Mouse (Mus musculus) neural tube, embryonic 14.5 days (tissue): ENCODE measurements at regions not wholly inside any gene's neighbourhood (a gene's known extent, or its start where the extent isn't known, plus 50 kb on each side); places are given as distances from the start of the nearest gene placed in this dataset.

Experiments
- ATAC-seq: fragments of 200-750 bp; cut with Nextera tagmentation; 2 replicates; pipeline ENCODE4 v1.8.0; 2017; ENCODE audit warnings: low read depth, mild to moderate bottlenecking, moderate TSS enrichment, moderate library complexity
- H3K27ac ChIP-seq: fragments of 300-500 bp; sonication (generic); 2 replicates; pipeline ENCODE4 v1.5.1; 2014; ENCODE audit warnings: low read depth, mild to moderate bottlenecking, control low read depth, low read length, moderate library complexity, mixed read lengths
- H3K27me3 ChIP-seq: fragments of 300-500 bp; sonication (generic); 2 replicates; pipeline ENCODE4 v1.6.1; 2014; ENCODE audit warnings: low read length; ENCODE audit not compliant: control insufficient read depth, insufficient read depth
- H3K36me3 ChIP-seq: fragments of 300-500 bp; sonication (generic); 2 replicates; pipeline ENCODE4 v1.6.1; 2014; ENCODE audit warnings: low read length, mixed read lengths; ENCODE audit not compliant: control insufficient read depth, insufficient read depth
- H3K4me1 ChIP-seq: fragments of 300-500 bp; sonication (generic); 2 replicates; pipeline ENCODE4 v1.6.1; 2014; ENCODE audit warnings: low read length; ENCODE audit not compliant: control insufficient read depth, insufficient read depth
- H3K4me2 ChIP-seq: fragments of 300-500 bp; sonication (generic); 2 replicates; pipeline ENCODE4 v1.6.1; 2014; ENCODE audit warnings: mild to moderate bottlenecking, low read depth, low read length, control low read depth
- H3K4me3 ChIP-seq: fragments of 300-500 bp; sonication (generic); 2 replicates; pipeline ENCODE4 v1.5.1; 2014; ENCODE audit warnings: low read depth, low read length, control low read depth, mixed read lengths
- H3K9ac ChIP-seq: fragments of 300-500 bp; sonication (generic); replicated peaks from 2 replicates; pipeline ENCODE4 v1.6.1; 2014; ENCODE audit warnings: low read depth, mild to moderate bottlenecking, control low read depth, low read length, mixed read lengths
- H3K9me3 ChIP-seq: fragments of 300-500 bp; sonication (generic); 2 replicates; pipeline ENCODE4 v1.6.1; 2016; ENCODE audit warnings: low read length; ENCODE audit not compliant: control insufficient read depth
- WGBS: fragments of 180-500 bp; shearing (Covaris S2); extraction: QIAGEN DNeasy Blood & Tissue Kit; methylation state at CpG from one replicate; pipeline ENCODE4 v1.1.7; 2014; 5-methylcytosine and 5-hydroxymethylcytosine counted together

- Histone ChIP-seq H3K4me1 (no peaks in the 10 kb centered on the region), H3K27ac (no peak overlapping the region), H3K9me3 (no peaks in the 10 kb centered on the region), H3K4me2 (no peak overlapping the region), H3K4me3 (no peak overlapping the region), H3K9ac (no peak overlapping the region), H3K36me3 (no peaks in the 10 kb centered on the region), H3K27me3 (no peaks in the 10 kb centered on the region)
- 76% methylated on average over 4 of the region's 4 CpGs for WGBS
- ATAC-seq = peak; percentile 80; the same call in 1 of the 2 replicates
Measured at GRCm38 (mm10) chr2:27603333-27603732, 72.9 kb upstream of the Rxra start.

DNA sequence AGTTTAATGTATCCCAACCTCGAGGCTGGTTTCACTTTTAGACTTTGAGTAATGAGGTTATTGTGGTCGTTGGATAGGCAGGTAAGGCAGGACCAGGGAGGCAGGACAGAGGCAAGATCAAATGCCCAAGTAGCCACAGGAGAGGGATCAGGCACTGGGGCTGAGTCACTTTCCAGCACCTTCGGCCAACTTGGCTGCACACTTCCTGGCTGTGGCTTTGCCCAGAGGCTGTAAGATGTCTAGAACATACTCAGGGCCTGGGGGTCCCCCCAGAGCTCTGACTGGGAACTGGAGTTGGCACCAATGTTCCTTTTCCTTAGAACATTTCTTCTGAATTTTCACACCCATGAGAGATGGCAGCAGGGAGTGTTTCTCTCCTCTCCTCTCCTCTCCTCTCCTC is 71.7 kb upstream of the Rxra start:
- no peaks in the 10 kb centered on the region for H3K36me3 ChIP-seq
- H3K27me3 ChIP-seq = no peaks in the 10 kb centered on the region
- no peak overlapping the region for H3K27ac ChIP-seq
- ATAC-seq = no peak
- H3K4me3 ChIP-seq = no peak overlapping the region
- H3K4me2 ChIP-seq = no peak overlapping the region
- 60% methylated on average over 3 of the region's 3 CpGs for WGBS
- H3K9me3 ChIP-seq = no peaks in the 10 kb centered on the region
- H3K4me1 ChIP-seq = no peaks in the 10 kb centered on the region
- H3K9ac ChIP-seq = no peak overlapping the region

DNA sequence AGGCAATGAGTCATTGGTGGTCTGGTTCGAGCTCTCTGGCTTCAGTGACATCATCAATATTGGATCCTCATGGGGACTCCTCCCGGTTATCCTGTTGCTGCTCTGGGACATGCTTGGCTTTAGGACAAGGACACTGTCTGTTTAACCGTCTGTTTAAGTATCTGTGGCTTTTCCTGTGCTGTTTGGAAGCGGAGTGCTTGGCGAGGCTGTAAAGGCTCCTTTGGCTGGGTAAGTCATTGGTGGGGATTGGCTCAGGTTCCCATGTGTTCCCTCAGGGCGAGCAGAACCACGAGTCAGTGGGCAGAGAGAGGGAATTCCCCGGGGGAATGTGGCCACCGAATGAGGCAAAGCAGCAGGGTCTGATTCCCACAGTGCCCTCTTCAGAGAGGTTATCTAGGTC is 69.4 kb upstream of the Rxra start:
- WGBS = 76% methylated on average over 9 of the region's 9 CpGs
- Histone ChIP-seq H3K9me3 (no peaks in the 10 kb centered on the region), H3K27me3 (no peaks in the 10 kb centered on the region), H3K4me1 (no peaks in the 10 kb centered on the region), H3K27ac (no peak overlapping the region), H3K9ac (no peak overlapping the region), H3K4me2 (no peak overlapping the region), H3K4me3 (no peak overlapping the region), H3K36me3 (no peaks in the 10 kb centered on the region)
- ATAC-seq = no peak

GRCm38 (mm10) chr2:27621741-27622140 is 54.5 kb upstream of the Rxra start:
- 67% methylated on average over 3 of the region's 3 CpGs for WGBS
- ATAC-seq = no peak
- Histone ChIP-seq H3K27ac (no peak overlapping the region), H3K36me3 (no peaks in the 10 kb centered on the region), H3K4me2 (no peak overlapping the region), H3K27me3 (no peaks in the 10 kb centered on the region), H3K9ac (no peak overlapping the region), H3K4me3 (no peak overlapping the region), H3K9me3 (no peaks in the 10 kb centered on the region), H3K4me1 (no peaks in the 10 kb centered on the region)

GRCm38 (mm10) chr2:27624656-27625366 is 51.4 kb upstream of the Rxra start:
- no peaks in the 10 kb centered on the region for H3K9me3 ChIP-seq
- H3K4me2 ChIP-seq = no peak overlapping the region
- no peak for ATAC-seq
- H3K4me3 ChIP-seq = no peak overlapping the region
- H3K36me3 ChIP-seq = no peaks in the 10 kb centered on the region
- no peaks in the 10 kb centered on the region for H3K4me1 ChIP-seq
- no peak overlapping the region for H3K27ac ChIP-seq
- H3K27me3 ChIP-seq = no peaks in the 10 kb centered on the region
- H3K9ac ChIP-seq = no peak overlapping the region
- 88% methylated on average over 2 of the region's 2 CpGs for WGBS
